Mouse (Mus musculus) kidney, adult 2 months (tissue): ENCODE results near the gene Dbx2. TPM values are rescaled to one million over a fixed set of nuclear protein-coding genes. Genes with fewer than 3 reads are reported as not detected.

Experiments
- DNase-seq: peaks from one replicate; pipeline ENCODE4 v3.0.0; 2021
- H3K27ac ChIP-seq: fragments of 200-500 bp; 2 replicates; pipeline ENCODE4 v1.5.1; 2012; ENCODE audit warnings: low read depth, low read length, control low read depth, inconsistent platforms; ENCODE audit not compliant: insufficient read depth
- H3K27me3 ChIP-seq: fragments of 200-500 bp; replicated peaks from 2 replicates; pipeline ENCODE4 v1.6.1; 2012; ENCODE audit warnings: mild to moderate bottlenecking, moderate library complexity, low read length, inconsistent platforms; ENCODE audit not compliant: control insufficient read depth, insufficient read depth
- H3K36me3 ChIP-seq: fragments of 200-500 bp; 2 replicates; pipeline ENCODE4 v1.6.1; 2012; ENCODE audit warnings: mild to moderate bottlenecking, moderate library complexity, low read length, inconsistent platforms; ENCODE audit not compliant: control insufficient read depth, insufficient read depth
- H3K4me1 ChIP-seq: fragments of 200-500 bp; 2 replicates; pipeline ENCODE4 v1.6.1; 2011; ENCODE audit warnings: low read length; ENCODE audit not compliant: control insufficient read depth, insufficient read depth
- H3K4me3 ChIP-seq: fragments of 200-500 bp; 2 replicates; pipeline ENCODE4 v1.5.1; 2011; ENCODE audit warnings: mild to moderate bottlenecking, low read depth, low read length, control low read depth; ENCODE audit not compliant: insufficient read depth
- CTCF ChIP-seq: fragments of 200-500 bp; conservative IDR thresholded peaks from 2 replicates; pipeline ENCODE4 v1.5.1; 2011; ENCODE audit warnings: low read depth, mild to moderate bottlenecking, control low read depth, low read length, moderate library complexity, mixed read lengths; ENCODE audit not compliant: insufficient read depth, insufficient read length
- POLR2A ChIP-seq: fragments of 200-500 bp; IDR thresholded peaks from one replicate; pipeline ENCODE4 v1.6.1; 2011; ENCODE audit warnings: low read depth, low read length, control low read depth
- WGBS: fragments of 180-500 bp; shearing (Covaris S2); methylation state at CpG from one replicate; pipeline ENCODE4 v1.1.7; 2018; 5-methylcytosine and 5-hydroxymethylcytosine counted together
- polyA plus RNA-seq: library from polyadenylated mRNA; depleted of rRNA; stranded (reverse); fragments of >200 nt; gene quantifications from 2 replicates; pipeline ENCODE4 v1.2.3, GENCODE M21; 2012

The Dbx2 gene
- polyA plus RNA-seq, 1 experiment, result not detected

GRCm38 (mm10) chr15:95653812-95654210, 1.9 kb downstream of the Dbx2 start:
- TF ChIP-seq POLR2A (no peak), CTCF (no peak)
- H3K4me1 ChIP-seq, result no peaks in the 10 kb centered on the region
- peaks cover 3% of the 10 kb centered on the region; the same call in 1 of the 2 replicates for H3K27me3 ChIP-seq
- no peak overlapping the region for H3K4me3 ChIP-seq
- no peak for DNase-seq
- H3K27ac ChIP-seq, result no peak overlapping the region
- WGBS, result 9% methylated on average over 6 of the region's 6 CpGs
- no peaks in the 10 kb centered on the region for H3K36me3 ChIP-seq

- WGBS, result 13% methylated on average over 23 of the region's 23 CpGs
- Histone ChIP-seq H3K4me3 (no peak overlapping the region), H3K27ac (no peak overlapping the region), H3K27me3 (peaks cover 3% of the 10 kb centered on the region; the same call in 1 of the 2 replicates), H3K4me1 (no peaks in the 10 kb centered on the region), H3K36me3 (no peaks in the 10 kb centered on the region)
- TF ChIP-seq CTCF (no peak), POLR2A (no peak)
- DNase-seq, result no peak
These were observed 2.7 kb downstream of the Dbx2 start for GRCm38 (mm10) chr15:95652898-95653707.

GRCm38 (mm10) chr15:95651824-95652223, 3.9 kb downstream of the Dbx2 start:
- Histone ChIP-seq H3K27me3 (peaks cover 3% of the 10 kb centered on the region; the same call in 1 of the 2 replicates), H3K4me1 (no peaks in the 10 kb centered on the region), H3K4me3 (no peak overlapping the region), H3K27ac (no peak overlapping the region), H3K36me3 (no peaks in the 10 kb centered on the region)
- no peak for DNase-seq
- TF ChIP-seq POLR2A (no peak), CTCF (no peak)
- WGBS, result 12% methylated on average over 3 of the region's 3 CpGs

- WGBS, result 80% methylated on average over 15 of the region's 15 CpGs
- no peak for DNase-seq
- Histone ChIP-seq H3K4me1 (no peaks in the 10 kb centered on the region), H3K4me3 (no peak overlapping the region), H3K36me3 (no peaks in the 10 kb centered on the region), H3K27me3 (no peaks in the 10 kb centered on the region), H3K27ac (no peak overlapping the region)
- TF ChIP-seq POLR2A (no peak), CTCF (no peak)
These were observed 12.2 kb downstream of the Dbx2 start for GRCm38 (mm10) chr15:95643505-95644029.

- Histone ChIP-seq H3K36me3 (no peaks in the 10 kb centered on the region), H3K27ac (no peak overlapping the region), H3K4me3 (no peak overlapping the region), H3K4me1 (no peaks in the 10 kb centered on the region), H3K27me3 (no peaks in the 10 kb centered on the region)
- TF ChIP-seq CTCF, result no peak
- 18% methylated on average over 11 of the region's 11 CpGs for WGBS
- DNase-seq, result no peak
These were observed 15.4 kb downstream of the Dbx2 start for GRCm38 (mm10) chr15:95640347-95640746.

- DNase-seq, result no peak
- Histone ChIP-seq H3K4me1 (no peaks in the 10 kb centered on the region), H3K4me3 (no peak overlapping the region), H3K36me3 (no peaks in the 10 kb centered on the region), H3K27ac (no peak overlapping the region), H3K27me3 (no peaks in the 10 kb centered on the region)
- WGBS, result 51% methylated on average over 9 of the region's 9 CpGs
- no peak for TF ChIP-seq POLR2A
- TF ChIP-seq CTCF, result no peak
These were observed 16.0 kb downstream of the Dbx2 start for GRCm38 (mm10) chr15:95639829-95640134.

- no peak for TF ChIP-seq CTCF
- TF ChIP-seq POLR2A, result no peak
- Histone ChIP-seq H3K27ac (no peak overlapping the region), H3K4me1 (no peaks in the 10 kb centered on the region), H3K27me3 (no peaks in the 10 kb centered on the region), H3K36me3 (no peaks in the 10 kb centered on the region), H3K4me3 (no peak overlapping the region)
- 40% methylated on average over 20 of the region's 20 CpGs for WGBS
- DNase-seq, result no peak
These were observed 16.5 kb downstream of the Dbx2 start for GRCm38 (mm10) chr15:95639115-95639828.
